Mouse (Mus musculus) heart, embryonic 13.5 days (tissue): ENCODE data around the gene Add2. TPM values are rescaled to one million over a fixed set of nuclear protein-coding genes. Genes with fewer than 3 reads are reported as not detected.
"Not testable (repeated sequence)": the region's sequence is repeated elsewhere in the genome, so short reads cannot be mapped to it uniquely, and the experiment has no call there.

Source experiments
- ATAC-seq: fragments of 200-750 bp; cut with Nextera tagmentation; 2 replicates; pipeline ENCODE4 v1.8.0; 2017; ENCODE audit warnings: moderate TSS enrichment; ENCODE audit not compliant: insufficient number of reproducible peaks, low FRiP score, low TSS enrichment; ENCODE audit errors: extremely low read depth
- H3K27ac ChIP-seq: fragments of 300-500 bp; sonication (generic); replicated peaks from 2 replicates; pipeline ENCODE4 v1.5.1; 2015; ENCODE audit warnings: moderate library complexity, mild to moderate bottlenecking, inconsistent platforms
- H3K27me3 ChIP-seq: fragments of 300-500 bp; sonication (generic); replicated peaks from 2 replicates; pipeline ENCODE4 v1.6.1; 2015; ENCODE audit warnings: mild to moderate bottlenecking, inconsistent platforms
- H3K36me3 ChIP-seq: fragments of 300-500 bp; sonication (generic); 2 replicates; pipeline ENCODE4 v1.6.1; 2015; ENCODE audit warnings: mild to moderate bottlenecking, inconsistent platforms
- H3K4me1 ChIP-seq: fragments of 300-500 bp; sonication (generic); 2 replicates; pipeline ENCODE4 v1.6.1; 2015; ENCODE audit warnings: inconsistent platforms
- H3K4me2 ChIP-seq: fragments of 300-500 bp; sonication (generic); 2 replicates; pipeline ENCODE4 v1.6.1; 2015; ENCODE audit warnings: inconsistent platforms, mild to moderate bottlenecking, moderate library complexity
- H3K4me3 ChIP-seq: fragments of 300-500 bp; sonication (generic); 2 replicates; pipeline ENCODE4 v1.5.1; 2015; ENCODE audit warnings: moderate library complexity, mild to moderate bottlenecking, inconsistent platforms
- H3K9ac ChIP-seq: fragments of 300-500 bp; sonication (generic); 2 replicates; pipeline ENCODE4 v1.6.1; 2015; ENCODE audit warnings: inconsistent platforms, mild to moderate bottlenecking, moderate library complexity
- H3K9me3 ChIP-seq: fragments of 300-500 bp; sonication (generic); 2 replicates; pipeline ENCODE4 v1.6.1; 2016; ENCODE audit warnings: inconsistent platforms
- WGBS: fragments of 180-500 bp; shearing (Covaris S2); methylation state at CpG from one replicate; pipeline ENCODE4 v1.1.7; 2015; ENCODE audit warnings: mixed read lengths; 5-methylcytosine and 5-hydroxymethylcytosine counted together
- polyA plus RNA-seq: library from polyadenylated mRNA; unstranded; fragments of >200 nt; fragmentation: Nextera tagmentation; extraction: Ambion mirVana; gene quantifications from 2 replicates; pipeline ENCODE4 v1.2.1, GENCODE M21; 2015

Add2 gene
- polyA plus RNA-seq, result 6.4 and 6.5 TPM in 2 replicates

DNA sequence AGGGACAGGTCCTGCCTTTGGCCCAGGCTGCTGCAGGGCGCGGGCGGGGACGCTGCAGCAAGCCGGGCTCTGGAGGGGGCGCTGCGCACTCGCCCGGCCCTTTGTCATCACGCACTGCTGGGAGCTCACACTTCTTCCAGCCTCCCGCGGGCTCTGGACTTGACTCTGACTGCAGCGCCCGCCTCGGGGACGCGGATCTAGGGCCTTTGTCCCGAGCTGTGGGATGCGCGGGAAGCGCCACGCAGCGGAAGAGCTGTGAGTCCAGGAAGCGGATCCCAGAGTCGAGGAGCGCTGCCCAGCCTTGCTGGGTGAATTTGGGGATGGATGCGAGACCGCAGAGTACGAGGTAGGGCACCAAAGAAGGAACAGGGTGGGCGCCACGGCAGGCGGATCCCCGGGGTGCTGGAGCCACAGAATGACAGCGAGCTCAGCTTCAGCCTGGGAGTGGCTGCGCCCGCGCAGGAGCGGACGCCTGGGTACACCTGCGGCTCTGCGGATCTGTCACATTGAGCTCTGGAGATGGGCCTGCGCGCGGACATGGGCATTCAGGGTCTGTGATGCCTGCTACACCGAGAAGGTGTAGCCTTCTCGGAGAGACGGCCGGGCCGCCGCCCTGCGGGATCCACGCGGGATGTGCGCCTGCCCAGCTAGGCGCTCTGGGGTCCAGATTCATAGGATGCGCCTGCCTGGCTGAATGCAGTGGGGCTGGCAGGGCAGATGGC is at the start of gene Add2:
Gene Add2, plus strand, starts transcription at position 81 of the 722 bp plus-strand sequence.
- H3K27me3 ChIP-seq, result peaks cover 60% of the 10 kb centered on the region
- ATAC-seq, result no peak

DNA sequence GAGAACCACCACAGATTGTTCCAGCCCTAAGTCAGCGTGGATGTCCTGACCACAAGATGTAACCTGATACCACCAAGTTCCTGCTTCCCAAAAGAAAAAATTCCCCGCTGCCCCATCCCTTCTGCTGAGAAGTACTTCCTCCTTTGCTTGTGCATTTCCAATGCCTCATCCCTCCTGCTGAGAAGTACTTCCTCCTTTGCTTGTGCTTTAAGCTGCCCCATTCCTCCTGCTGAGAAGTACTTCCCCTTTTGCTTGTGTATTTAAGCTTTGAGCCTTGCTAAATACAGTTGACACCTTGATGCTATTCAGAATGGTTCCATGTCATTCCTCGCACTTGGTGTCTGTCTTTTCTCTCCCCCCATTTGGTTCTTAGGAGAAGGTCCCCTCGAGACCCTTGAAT is 49.7 kb upstream of the Add2 start:
- not testable (repeated sequence) for H3K27me3 ChIP-seq, H3K4me1 ChIP-seq, H3K9ac ChIP-seq, H3K9me3 ChIP-seq, ATAC-seq, H3K4me3 ChIP-seq, H3K27ac ChIP-seq, H3K4me2 ChIP-seq, H3K36me3 ChIP-seq
- 72% methylated on average over 4 of the region's 4 CpGs for WGBS

More for the DNA sequence above, at the start of gene Add2:
- H3K4me3 ChIP-seq, result peak within 1 kb of the TSS; percentile 60
- H3K9me3 ChIP-seq, result no peaks in the 10 kb centered on the region
- peaks cover 7% of the 10 kb centered on the region for H3K4me1 ChIP-seq
- no peak within 1 kb of the TSS for H3K27ac ChIP-seq
- 1% methylated on average over 56 of the region's 56 CpGs for WGBS
- H3K36me3 ChIP-seq, result no peaks in the 10 kb centered on the region
- H3K4me2 ChIP-seq, result peak within 1 kb of the TSS; percentile 95
- peak within 1 kb of the TSS; percentile 78 for H3K9ac ChIP-seq

DNA sequence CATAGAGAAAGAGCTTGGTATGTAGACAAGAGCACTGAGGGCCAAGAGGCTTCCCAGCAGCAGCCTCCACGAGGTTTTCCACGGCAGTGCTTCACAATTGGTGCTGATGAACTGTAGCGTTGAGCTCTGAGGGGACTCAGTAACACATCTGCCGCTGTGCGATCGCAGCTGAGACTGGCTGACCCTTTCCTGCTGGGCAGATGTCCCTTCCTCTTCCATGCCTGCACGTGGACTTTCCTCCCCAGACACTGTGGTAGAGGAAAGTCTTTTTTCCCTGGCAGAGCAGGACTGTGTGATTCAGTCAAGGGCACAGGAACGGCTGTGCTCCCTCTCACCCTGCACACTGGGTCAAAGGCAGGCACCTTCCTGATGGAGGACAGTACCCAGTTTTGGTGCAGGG is 44.1 kb upstream of the Add2 start:
- 71% methylated on average over 8 of the region's 8 CpGs for WGBS
- no peak for ATAC-seq
- Histone ChIP-seq H3K4me2 (no peak overlapping the region), H3K27me3 (no peaks in the 10 kb centered on the region), H3K9me3 (no peaks in the 10 kb centered on the region), H3K9ac (no peak overlapping the region), H3K36me3 (no peaks in the 10 kb centered on the region), H3K27ac (no peak overlapping the region), H3K4me1 (no peaks in the 10 kb centered on the region), H3K4me3 (no peak overlapping the region)

DNA sequence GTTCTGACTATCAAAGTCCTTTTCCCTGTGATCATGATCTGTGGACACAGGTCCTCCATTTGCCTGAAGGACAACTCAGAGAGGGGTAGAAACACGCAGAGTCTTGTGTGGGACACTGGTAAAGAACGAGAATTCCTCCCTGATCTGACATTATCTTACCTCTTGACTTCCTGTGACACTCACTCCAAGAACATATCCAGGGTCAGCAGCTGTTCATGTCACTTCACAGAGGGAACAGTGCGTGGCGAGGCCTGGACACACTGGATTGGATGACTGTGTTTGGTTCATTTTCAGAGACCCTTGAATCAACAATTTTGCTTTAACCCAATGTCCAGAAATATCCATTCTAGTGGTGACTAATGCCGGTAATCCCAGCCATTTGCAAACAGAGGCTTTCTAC is 38.9 kb upstream of the Add2 start:
- not testable (repeated sequence) for H3K27me3 ChIP-seq, H3K4me2 ChIP-seq, H3K27ac ChIP-seq, H3K4me1 ChIP-seq, H3K4me3 ChIP-seq, H3K9ac ChIP-seq, ATAC-seq, H3K9me3 ChIP-seq, H3K36me3 ChIP-seq
- 66% methylated on average over 5 of the region's 5 CpGs for WGBS

DNA sequence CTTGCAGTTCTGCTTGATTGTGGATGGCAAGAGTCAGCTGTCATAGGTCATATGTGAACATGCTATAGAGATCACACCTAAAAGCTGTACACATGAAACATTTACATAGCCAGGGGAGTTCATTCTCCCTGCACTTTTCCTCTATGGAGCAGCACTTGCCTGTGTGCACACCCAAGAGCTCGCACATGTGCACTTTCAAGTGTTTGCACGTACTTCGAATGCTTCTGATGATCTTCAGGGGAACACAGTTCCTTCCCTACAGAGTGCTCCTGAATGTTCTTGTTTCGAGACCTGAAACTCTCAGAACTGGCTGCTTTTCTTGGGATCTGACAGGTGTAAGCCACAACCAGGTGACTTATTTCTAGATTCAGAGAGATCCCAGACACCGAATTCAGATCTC is 37.7 kb upstream of the Add2 start:
- ATAC-seq, H3K4me1 ChIP-seq, H3K4me2 ChIP-seq, H3K9me3 ChIP-seq, H3K27me3 ChIP-seq, H3K27ac ChIP-seq, H3K9ac ChIP-seq, H3K4me3 ChIP-seq, H3K36me3 ChIP-seq: not testable (repeated sequence)
- WGBS, result 79% methylated on average over 5 of the region's 5 CpGs

DNA sequence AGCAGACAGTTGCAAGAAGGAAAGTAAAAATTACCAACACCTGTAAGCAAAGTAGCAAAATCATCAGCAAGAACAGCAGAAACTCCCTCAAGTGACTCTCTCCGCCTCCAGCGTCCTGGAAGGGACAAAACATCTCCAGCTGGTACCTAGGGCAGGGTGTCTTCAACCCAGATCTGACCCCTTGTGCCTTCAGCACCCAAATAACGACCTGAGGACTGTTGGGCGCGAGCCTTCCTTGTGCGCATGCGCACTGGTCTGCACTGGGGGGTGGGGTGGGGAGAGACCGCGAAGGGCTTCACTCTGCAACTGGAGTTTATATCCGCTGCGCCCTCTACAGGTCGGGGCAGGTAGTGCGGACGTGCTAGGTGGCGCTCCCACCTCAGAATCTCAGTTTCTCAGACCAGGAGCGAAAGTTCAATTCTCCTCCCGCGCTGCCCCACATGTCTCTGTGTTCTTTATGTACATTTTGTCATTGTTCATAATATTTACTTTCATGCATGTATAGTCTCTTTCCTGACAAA is 25.0 kb upstream of the Add2 start:
- H3K36me3 ChIP-seq, result no peaks in the 10 kb centered on the region
- peaks cover 10% of the 10 kb centered on the region for H3K27me3 ChIP-seq
- no peak overlapping the region for H3K4me3 ChIP-seq
- H3K27ac ChIP-seq, result no peak overlapping the region
- 70% methylated on average over 18 of the region's 18 CpGs for WGBS
- H3K9ac ChIP-seq, result no peak overlapping the region
- no peak for ATAC-seq
- 0 out of 2 replicates have a peak, but pooled peaks cover 4% of the 10 kb centered on the region for H3K9me3 ChIP-seq
- H3K4me2 ChIP-seq, result no peak overlapping the region
- H3K4me1 ChIP-seq, result 0 out of 2 replicates have a peak, but pooled peaks cover 3% of the 10 kb centered on the region

DNA sequence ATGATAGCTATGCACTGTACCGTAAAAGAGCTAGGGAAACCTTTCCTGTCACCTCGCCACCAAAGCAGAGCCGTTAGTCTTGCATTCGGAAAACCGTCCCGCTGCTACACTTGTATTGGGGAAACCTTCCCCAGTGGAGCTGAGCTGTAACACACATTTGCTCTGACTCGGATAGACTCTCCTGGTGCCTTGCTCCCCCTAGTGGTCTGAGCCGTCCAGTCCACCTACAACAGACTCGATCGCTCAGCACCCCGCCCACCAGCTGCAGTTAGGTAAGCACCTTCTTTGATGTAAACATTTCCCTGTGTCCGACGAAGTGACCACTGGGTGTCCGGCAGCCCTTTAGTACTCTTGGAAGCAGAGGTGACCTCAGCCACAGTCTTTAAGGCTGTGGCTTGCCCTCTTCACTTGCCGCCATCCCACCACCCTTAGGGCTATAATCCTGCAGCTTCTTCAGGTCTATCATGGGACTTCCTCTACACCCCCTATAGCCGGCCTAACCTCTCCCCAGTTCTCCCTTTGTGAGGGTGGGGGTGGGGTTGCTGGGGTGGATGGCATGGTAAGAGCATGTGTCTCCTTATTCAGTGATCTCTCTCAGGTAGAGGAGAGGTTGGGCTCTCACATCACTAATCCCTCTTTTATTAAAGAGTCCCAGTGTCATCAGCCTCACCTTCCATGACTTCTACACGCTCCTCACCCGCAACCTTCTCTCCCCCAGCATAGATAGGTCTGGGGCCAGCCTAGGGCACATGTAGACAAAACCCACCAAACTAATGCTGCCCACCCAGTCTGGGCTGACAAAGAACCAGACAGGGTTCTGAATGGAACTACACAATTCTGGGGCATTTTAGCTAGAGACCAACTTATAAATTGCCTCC is 24.0 kb upstream of the Add2 start:
- no peak overlapping the region for H3K27ac ChIP-seq
- H3K4me1 ChIP-seq, result 0 out of 2 replicates have a peak, but pooled peaks cover 3% of the 10 kb centered on the region
- WGBS, result 10% methylated on average over 18 of the region's 18 CpGs
- peak; percentile 73; the same call in 1 of the 2 replicates for ATAC-seq
- 0 out of 2 replicates have a peak, but pooled peaks cover 4% of the 10 kb centered on the region for H3K9me3 ChIP-seq
- peak overlapping the region; percentile 67; the same call in 1 of the 2 replicates for H3K9ac ChIP-seq
- H3K36me3 ChIP-seq, result no peaks in the 10 kb centered on the region
- peak overlapping the region; percentile 66 for H3K4me2 ChIP-seq
- H3K27me3 ChIP-seq, result peaks cover 10% of the 10 kb centered on the region
- peak overlapping the region; percentile 31 for H3K4me3 ChIP-seq

DNA sequence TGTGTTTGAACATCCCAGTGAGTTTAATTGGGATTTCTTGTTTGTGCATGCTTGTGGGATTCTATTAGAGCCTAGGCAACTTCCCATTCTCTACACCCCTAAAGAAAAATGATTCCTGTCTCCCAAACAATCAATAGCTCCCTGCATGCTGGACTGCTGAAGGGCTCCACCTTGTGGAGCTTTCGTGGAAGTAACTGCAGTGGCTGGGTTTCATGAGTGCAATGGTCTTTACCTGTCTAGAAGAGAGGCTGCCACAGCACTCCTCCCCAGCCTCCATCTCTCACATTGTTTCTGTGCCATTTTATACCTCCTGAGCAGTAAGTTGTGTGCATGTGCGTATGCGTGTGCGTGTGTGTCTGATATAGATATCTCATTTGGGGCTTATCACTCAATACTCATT is 18.5 kb upstream of the Add2 start:
- Histone ChIP-seq H3K27ac (no peak overlapping the region), H3K36me3 (no peaks in the 10 kb centered on the region), H3K9ac (no peak overlapping the region), H3K27me3 (peaks cover 5% of the 10 kb centered on the region), H3K9me3 (no peaks in the 10 kb centered on the region), H3K4me2 (no peak overlapping the region), H3K4me3 (no peak overlapping the region), H3K4me1 (0 out of 2 replicates have a peak, but pooled peaks cover 3% of the 10 kb centered on the region)
- ATAC-seq, result no peak
- 31% methylated on average over 4 of the region's 4 CpGs for WGBS

DNA sequence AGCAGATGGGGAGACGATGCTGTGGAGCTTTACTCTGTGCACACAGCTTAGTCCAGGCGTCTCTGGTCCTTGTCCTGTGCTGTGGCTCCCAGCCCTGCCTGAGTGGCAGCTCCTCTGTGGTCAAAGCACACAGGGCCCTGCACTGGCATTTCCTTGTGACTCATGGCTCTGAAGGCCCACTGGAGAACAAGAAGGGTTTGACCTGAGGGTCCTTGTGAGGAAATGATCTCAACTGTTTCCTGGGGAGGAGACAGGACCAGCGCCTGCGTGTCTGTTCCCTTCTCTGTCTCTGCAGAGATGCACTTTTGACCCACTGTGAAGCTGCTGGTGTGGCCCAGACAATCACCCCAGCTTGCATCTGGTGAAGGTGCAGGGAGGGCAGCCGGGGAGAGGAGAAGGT is 13.7 kb upstream of the Add2 start:
- H3K9ac ChIP-seq, H3K4me3 ChIP-seq, H3K9me3 ChIP-seq, H3K27ac ChIP-seq, H3K36me3 ChIP-seq, ATAC-seq, H3K4me2 ChIP-seq, H3K27me3 ChIP-seq: not testable (repeated sequence)
- 49% methylated on average over 5 of the region's 5 CpGs for WGBS
- 0 out of 2 replicates have a peak, but pooled peaks cover 12% of the 10 kb centered on the region for H3K4me1 ChIP-seq

DNA sequence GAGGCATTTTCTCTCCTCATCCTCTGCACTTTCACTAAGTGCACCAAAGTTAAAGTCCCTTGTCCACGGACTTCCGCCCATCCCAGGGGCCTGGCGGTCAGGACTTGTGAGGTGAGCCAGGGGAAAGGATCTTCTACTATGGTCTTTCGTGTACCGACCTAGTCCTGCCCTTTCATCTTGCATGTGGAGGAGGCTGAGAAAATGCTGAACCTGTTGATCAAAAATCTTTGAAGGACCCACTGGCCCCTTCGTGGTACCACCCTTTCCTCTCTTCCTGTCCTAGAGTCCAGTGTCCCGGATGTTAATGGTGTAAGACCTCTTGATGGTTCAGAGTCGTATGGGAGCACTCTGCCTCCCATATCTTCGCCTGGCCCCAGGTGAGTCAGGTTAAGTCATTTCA is 12.6 kb upstream of the Add2 start, which contains the start of gene Figla:
Gene Figla, plus strand, starts transcription at position 301 of the 400 bp plus-strand sequence.
- no peak within 1 kb of the TSS for H3K4me3 ChIP-seq
- no peaks in the 10 kb centered on the region for H3K9me3 ChIP-seq
- H3K9ac ChIP-seq, result no peak within 1 kb of the TSS
- no peak within 1 kb of the TSS for H3K4me2 ChIP-seq
- no peak within 1 kb of the TSS for H3K27ac ChIP-seq
- 0 out of 2 replicates have a peak, but pooled peaks cover 12% of the 10 kb centered on the region for H3K4me1 ChIP-seq
- no peaks in the 10 kb centered on the region; the same call in 1 of the 2 replicates for H3K27me3 ChIP-seq
- WGBS, result 68% methylated on average over 9 of the region's 9 CpGs
- H3K36me3 ChIP-seq, result no peaks in the 10 kb centered on the region
- ATAC-seq, result no peak

DNA sequence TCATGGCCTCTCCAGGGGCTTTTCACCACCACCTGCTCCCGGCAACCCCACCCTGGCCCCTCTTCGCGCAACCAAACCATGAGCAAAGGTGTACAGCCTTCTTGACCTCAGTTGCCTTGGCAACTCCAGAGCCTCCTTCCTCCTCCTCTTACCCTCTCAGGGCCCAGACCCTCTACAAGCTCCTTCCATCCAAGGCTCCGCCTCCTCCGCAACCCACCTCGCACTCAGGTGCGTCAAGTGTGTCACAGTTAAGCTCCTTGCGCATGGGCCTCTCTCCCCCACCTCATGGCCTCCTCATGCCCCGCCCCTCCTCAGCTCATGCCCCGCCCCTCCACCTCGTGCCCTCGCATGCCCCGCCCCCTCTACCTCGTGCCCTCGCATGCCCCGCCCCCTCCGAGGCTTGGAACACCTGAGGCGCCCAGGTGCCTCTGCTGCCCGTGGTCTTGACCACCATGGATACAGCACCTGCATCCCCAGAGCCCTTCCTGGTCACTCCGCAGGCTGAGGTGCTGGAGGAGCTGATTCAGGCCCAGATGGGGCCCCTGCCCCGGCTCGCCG is 11.6 kb upstream of the Add2 start:
- Histone ChIP-seq H3K4me1 (0 out of 2 replicates have a peak, but pooled peaks cover 12% of the 10 kb centered on the region), H3K27me3 (no peaks in the 10 kb centered on the region; the same call in 1 of the 2 replicates), H3K27ac (no peak overlapping the region), H3K4me2 (no peak overlapping the region), H3K9me3 (no peaks in the 10 kb centered on the region), H3K36me3 (no peaks in the 10 kb centered on the region), H3K4me3 (no peak overlapping the region), H3K9ac (no peak overlapping the region)
- ATAC-seq, result no peak
- 81% methylated on average over 22 of the region's 23 CpGs for WGBS
